Mouse (Mus musculus) heart, postnatal 0 days (tissue): ENCODE data around the gene Gng10. TPM values are rescaled to one million over a fixed set of nuclear protein-coding genes. Genes with fewer than 3 reads are reported as not detected.

ENCODE experiments used
- ATAC-seq: fragments of 200-750 bp; cut with Nextera tagmentation; 2 replicates; pipeline ENCODE4 v1.8.0; 2017; ENCODE audit warnings: low read depth, moderate number of reproducible peaks, moderate library complexity; ENCODE audit not compliant: insufficient read depth
- DNase-seq: peaks from one replicate; pipeline ENCODE4 v3.0.0-alpha.2; 2016; ENCODE audit warnings: low spot score
- H3K27ac ChIP-seq: fragments of 300-500 bp; sonication (generic); 2 replicates; pipeline ENCODE4 v1.5.1; 2014; ENCODE audit warnings: low read depth, mild to moderate bottlenecking
- H3K27me3 ChIP-seq: fragments of 300-500 bp; sonication (generic); 2 replicates; pipeline ENCODE4 v1.6.1; 2014; ENCODE audit warnings: low read length, mixed read lengths; ENCODE audit not compliant: control insufficient read depth, insufficient read depth
- H3K36me3 ChIP-seq: fragments of 300-500 bp; sonication (generic); replicated peaks from 2 replicates; pipeline ENCODE4 v1.6.1; 2014; ENCODE audit warnings: low read length, mixed read lengths; ENCODE audit not compliant: control insufficient read depth, insufficient read depth
- H3K4me1 ChIP-seq: fragments of 300-500 bp; sonication (generic); 2 replicates; pipeline ENCODE4 v1.6.1; 2014; ENCODE audit warnings: antibody characterized with exemption; ENCODE audit not compliant: control insufficient read depth, insufficient read depth
- H3K4me2 ChIP-seq: fragments of 300-500 bp; sonication (generic); 2 replicates; pipeline ENCODE4 v1.6.1; 2014; ENCODE audit warnings: low read depth, mild to moderate bottlenecking, low read length, moderate library complexity
- H3K4me3 ChIP-seq: fragments of 300-500 bp; sonication (generic); 2 replicates; pipeline ENCODE4 v1.5.1; 2014; ENCODE audit warnings: low read depth, low read length
- H3K9ac ChIP-seq: fragments of 300-500 bp; sonication (generic); replicated peaks from 2 replicates; pipeline ENCODE4 v1.6.1; 2014; ENCODE audit warnings: low read depth, low read length, mixed read lengths
- H3K9me3 ChIP-seq: fragments of 300-500 bp; sonication (generic); replicated peaks from 2 replicates; pipeline ENCODE4 v1.6.1; 2016; ENCODE audit warnings: low read length; ENCODE audit not compliant: control insufficient read depth
- CTCF ChIP-seq: IDR thresholded peaks from 2 replicates; pipeline ENCODE4 v1.5.1; 2016; ENCODE audit warnings: antibody characterized with exemption, control low read depth, low read depth
- EP300 ChIP-seq: IDR thresholded peaks from 2 replicates; pipeline ENCODE4 v1.6.1; 2016; ENCODE audit warnings: antibody characterized with exemption, low read depth
- WGBS: fragments of 180-500 bp; shearing (Covaris S2); extraction: QIAGEN DNeasy Blood & Tissue Kit; methylation state at CpG from one replicate; pipeline ENCODE4 v1.1.7; 2014; 5-methylcytosine and 5-hydroxymethylcytosine counted together
- polyA plus RNA-seq: library from polyadenylated mRNA; unstranded; fragments of >200 nt; fragmentation: Nextera tagmentation; extraction: Ambion mirVana; gene quantifications from 2 replicates; pipeline ENCODE4 v1.2.1, GENCODE M21; 2015
- total RNA-seq: library from RNA; depleted of rRNA; stranded (reverse); fragments of >200 nt; gene quantifications from 2 replicates; pipeline ENCODE4 v1.2.3, GENCODE M21; 2014; ENCODE audit warnings: low replicate concordance

Gene Gng10
- total and polyA plus RNA-seq, 2 experiments from 2014 or later, result 34.2 to 41.3 TPM

GRCm38 (mm10) chr4:59040397-59041287 lies 5.8 kb downstream of the Gng10 start:
- 80% methylated on average over 11 of the region's 11 CpGs for WGBS
- H3K27ac ChIP-seq, result no peak overlapping the region
- no peaks in the 10 kb centered on the region for H3K27me3 ChIP-seq
- TF ChIP-seq CTCF (no peak), EP300 (no peak)
- no peaks in the 10 kb centered on the region for H3K9me3 ChIP-seq
- H3K4me3 ChIP-seq, result no peak overlapping the region
- H3K9ac ChIP-seq, result no peak overlapping the region
- DNase-seq (no peak), ATAC-seq (no peak)
- H3K4me1 ChIP-seq, result no peaks in the 10 kb centered on the region
- 0 out of 2 replicates have a peak, but pooled peaks cover 6% of the 10 kb centered on the region for H3K36me3 ChIP-seq
- no peak overlapping the region for H3K4me2 ChIP-seq

- WGBS, result 90% methylated on average over 5 of the region's 5 CpGs
- DNase-seq, result no peak
- TF ChIP-seq EP300 (no peak), CTCF (no peak)
These were observed 8.2 kb downstream of the Gng10 start for GRCm38 (mm10) chr4:59043074-59043473.

GRCm38 (mm10) chr4:59043891-59044290 lies 9.0 kb downstream of the Gng10 start:
- Histone ChIP-seq H3K36me3 (0 out of 2 replicates have a peak, but pooled peaks cover 6% of the 10 kb centered on the region), H3K27me3 (no peaks in the 10 kb centered on the region), H3K9me3 (no peaks in the 10 kb centered on the region), H3K9ac (no peak overlapping the region), H3K27ac (no peak overlapping the region), H3K4me1 (no peaks in the 10 kb centered on the region), H3K4me3 (no peak overlapping the region), H3K4me2 (no peak overlapping the region)
- WGBS, result 89% methylated on average over 6 of the region's 6 CpGs
- DNase-seq (no peak), ATAC-seq (no peak)
- TF ChIP-seq EP300, result no peak
- no peak for TF ChIP-seq CTCF

More at GRCm38 (mm10) chr4:59043074-59043473, 8.2 kb downstream of the Gng10 start:
- no peak overlapping the region for H3K27ac ChIP-seq
- no peaks in the 10 kb centered on the region for H3K4me1 ChIP-seq
- H3K36me3 ChIP-seq, result 0 out of 2 replicates have a peak, but pooled peaks cover 6% of the 10 kb centered on the region
- no peak overlapping the region for H3K9ac ChIP-seq
- no peak overlapping the region for H3K4me3 ChIP-seq
- H3K27me3 ChIP-seq, result no peaks in the 10 kb centered on the region
- ATAC-seq, result no peak
- no peaks in the 10 kb centered on the region for H3K9me3 ChIP-seq
- H3K4me2 ChIP-seq, result no peak overlapping the region

- DNase-seq, result no peak
- Histone ChIP-seq H3K4me1 (no peaks in the 10 kb centered on the region), H3K27me3 (no peaks in the 10 kb centered on the region), H3K4me3 (no peak overlapping the region), H3K9me3 (no peaks in the 10 kb centered on the region), H3K4me2 (no peak overlapping the region), H3K27ac (no peak overlapping the region), H3K9ac (no peak overlapping the region), H3K36me3 (no peaks in the 10 kb centered on the region)
- WGBS, result 49% methylated on average over 3 of the region's 3 CpGs
- ATAC-seq, result no peak
- TF ChIP-seq EP300, result no peak
- no peak for TF ChIP-seq CTCF
These were observed 12.3 kb downstream of the Gng10 start for GRCm38 (mm10) chr4:59047222-59047621.

GRCm38 (mm10) chr4:59051081-59051480 lies 16.2 kb downstream of the Gng10 start:
- 79% methylated on average over 1 of the region's 1 CpGs for WGBS
- Histone ChIP-seq H3K4me1 (no peaks in the 10 kb centered on the region), H3K36me3 (no peaks in the 10 kb centered on the region), H3K27ac (no peak overlapping the region), H3K9ac (no peak overlapping the region), H3K4me3 (no peak overlapping the region), H3K27me3 (no peaks in the 10 kb centered on the region), H3K4me2 (no peak overlapping the region), H3K9me3 (no peaks in the 10 kb centered on the region)
- no peak for TF ChIP-seq EP300
- TF ChIP-seq CTCF, result no peak
- ATAC-seq (no peak), DNase-seq (no peak)
